Mouse (Mus musculus): Measurements from ENCODE around the gene Capsl. TPM values are rescaled to one million over a fixed set of nuclear protein-coding genes. Genes with fewer than 3 reads are reported as not detected.

The Capsl gene
- not detected in 2 replicates for polyA plus RNA-seq (2016; fragmentation: Nextera tagmentation; extraction: Ambion mirVana)

DNA sequence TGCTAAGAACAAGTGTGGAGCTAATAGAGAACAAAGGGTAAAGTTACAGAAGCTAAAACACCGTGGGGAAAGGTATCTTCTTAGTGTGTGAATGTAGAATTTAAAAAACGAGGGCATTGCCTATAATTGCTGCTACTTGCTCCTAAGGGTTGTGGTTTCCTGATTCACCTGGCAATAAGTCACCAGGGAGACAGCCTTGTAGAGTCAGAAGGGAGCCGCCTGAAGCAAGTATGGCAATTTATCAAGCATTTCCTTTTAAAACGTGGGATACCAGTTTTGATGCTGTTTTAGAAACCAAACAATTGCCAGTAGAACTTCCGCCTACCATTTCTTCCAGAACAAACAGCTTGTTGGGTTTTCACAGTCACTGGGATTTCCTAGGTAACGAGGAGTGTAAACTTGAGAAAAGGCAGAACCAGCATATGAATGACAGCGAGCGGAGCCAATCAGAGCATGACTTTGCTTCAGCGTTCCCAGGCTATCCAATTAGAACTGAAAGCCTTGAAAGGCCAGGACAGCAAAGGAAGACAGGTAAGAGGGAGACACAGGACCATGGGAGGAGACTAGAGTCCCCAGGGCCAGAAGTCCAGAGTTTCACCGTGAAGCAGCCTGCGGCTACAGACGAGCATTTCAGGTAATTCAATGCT lies at the start of gene Capsl:
TSS of gene Capsl (plus strand) at position 495 of the 647 bp plus-strand sequence.
- H3K36me3 ChIP-seq, result no peaks in the 10 kb centered on the region
- WGBS, result 50% methylated on average over 12 of the region's 12 CpGs
- ATAC-seq (ENCODE audit: insufficient number of reproducible peaks, low FRiP score), result no peak

GRCm38 (mm10) chr15:9409475-9409874 lies 26.4 kb upstream of the Capsl start:
- Histone ChIP-seq H3K4me3 (no peak overlapping the region), H3K9me3 (replicated peaks) (no peaks in the 10 kb centered on the region), H3K36me3 (no peaks in the 10 kb centered on the region), H3K9ac (no peak overlapping the region), H3K27me3 (replicated peaks) (no peaks in the 10 kb centered on the region), H3K27ac (ENCODE audit: poor library complexity, severe bottlenecking) (no peak overlapping the region), H3K4me2 (no peak overlapping the region), H3K4me1 (replicated peaks) (no peaks in the 10 kb centered on the region)
- ATAC-seq (ENCODE audit: insufficient number of reproducible peaks, low FRiP score), result no peak
- WGBS, result 78% methylated on average over 3 of the region's 3 CpGs

More for the DNA sequence above, at the start of gene Capsl:
- Histone ChIP-seq H3K9ac (no peak within 1 kb of the TSS), H3K4me1 (replicated peaks) (no peaks in the 10 kb centered on the region), H3K9me3 (replicated peaks) (no peaks in the 10 kb centered on the region), H3K4me2 (0 out of 2 replicates have a peak within 1 kb of the TSS, but pooled peaks have one; percentile 13), H3K4me3 (no peak within 1 kb of the TSS), H3K27me3 (replicated peaks) (no peaks in the 10 kb centered on the region), H3K27ac (ENCODE audit: poor library complexity, severe bottlenecking) (no peak within 1 kb of the TSS)

- H3K36me3 ChIP-seq, result no peaks in the 10 kb centered on the region
- H3K9me3 ChIP-seq (replicated peaks), result no peaks in the 10 kb centered on the region
- H3K27ac ChIP-seq (ENCODE audit: poor library complexity, severe bottlenecking), result no peak overlapping the region
- no peak overlapping the region for H3K4me3 ChIP-seq
- no peak for ATAC-seq (ENCODE audit: insufficient number of reproducible peaks, low FRiP score)
- no peaks in the 10 kb centered on the region for H3K4me1 ChIP-seq (replicated peaks)
- no peak overlapping the region for H3K4me2 ChIP-seq
- H3K9ac ChIP-seq, result no peak overlapping the region
- H3K27me3 ChIP-seq (replicated peaks), result no peaks in the 10 kb centered on the region
Measured at GRCm38 (mm10) chr15:9421163-9421562, 14.7 kb upstream of the Capsl start.

DNA sequence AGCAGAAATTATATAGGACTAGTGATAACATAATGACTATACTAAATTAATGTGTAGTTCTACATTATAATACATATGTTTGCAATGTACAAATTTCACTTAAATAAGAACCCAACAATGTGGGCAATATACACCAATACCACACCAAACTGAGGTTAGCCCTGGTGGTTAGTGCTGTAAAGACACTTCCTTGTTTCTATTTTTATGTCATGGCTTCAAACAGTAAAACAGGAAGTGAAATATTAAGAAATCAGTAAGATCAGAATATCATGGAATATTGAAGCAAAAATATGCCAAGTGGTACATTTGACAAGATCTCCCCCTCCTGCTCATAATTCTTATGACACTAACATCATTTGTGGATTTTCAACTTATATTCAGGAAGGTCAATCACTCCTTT lies 8.0 kb upstream of the Capsl start:
- no peak overlapping the region for H3K4me2 ChIP-seq
- no peak overlapping the region for H3K27ac ChIP-seq (ENCODE audit: poor library complexity, severe bottlenecking)
- H3K9ac ChIP-seq, result no peak overlapping the region
- H3K4me1 ChIP-seq (replicated peaks), result no peaks in the 10 kb centered on the region
- no peak overlapping the region for H3K4me3 ChIP-seq
- no peaks in the 10 kb centered on the region for H3K36me3 ChIP-seq
- no peaks in the 10 kb centered on the region for H3K27me3 ChIP-seq (replicated peaks)
- ATAC-seq (ENCODE audit: insufficient number of reproducible peaks, low FRiP score), result no peak
- no peaks in the 10 kb centered on the region for H3K9me3 ChIP-seq (replicated peaks)

DNA sequence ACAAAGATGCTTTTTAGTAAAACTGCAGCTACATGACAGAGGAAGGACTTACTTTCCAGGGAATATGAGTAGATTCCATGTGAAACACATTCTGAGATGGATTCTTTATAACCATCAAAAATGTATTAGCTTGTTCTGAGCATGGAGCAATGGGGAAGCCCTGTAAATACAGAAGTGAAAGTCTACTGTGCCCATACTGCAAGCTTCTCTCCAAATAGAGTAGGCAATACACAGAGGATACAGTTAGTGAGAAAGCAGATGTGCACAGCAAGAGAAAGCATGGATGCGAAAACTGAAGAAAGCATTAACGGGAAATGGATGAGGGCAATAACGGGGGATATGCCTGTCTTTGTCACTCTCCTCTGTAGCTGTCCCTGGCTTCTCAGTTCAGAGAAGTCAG lies 6.0 kb upstream of the Capsl start:
- no peaks in the 10 kb centered on the region for H3K9me3 ChIP-seq (replicated peaks)
- WGBS, result 76% methylated on average over 3 of the region's 3 CpGs
- no peaks in the 10 kb centered on the region for H3K27me3 ChIP-seq (replicated peaks)
- no peak overlapping the region for H3K4me3 ChIP-seq
- ATAC-seq (ENCODE audit: insufficient number of reproducible peaks, low FRiP score), result no peak
- no peak overlapping the region for H3K27ac ChIP-seq (ENCODE audit: poor library complexity, severe bottlenecking)
- no peaks in the 10 kb centered on the region for H3K4me1 ChIP-seq (replicated peaks)
- no peak overlapping the region for H3K4me2 ChIP-seq
- no peak overlapping the region for H3K9ac ChIP-seq
- H3K36me3 ChIP-seq, result no peaks in the 10 kb centered on the region

GRCm38 (mm10) chr15:9451999-9452398 lies 16.2 kb downstream of the Capsl start:
- H3K9ac ChIP-seq, result no peak overlapping the region
- H3K9me3 ChIP-seq (replicated peaks), result no peaks in the 10 kb centered on the region; the same call in 1 of the 2 replicates
- H3K36me3 ChIP-seq, result no peaks in the 10 kb centered on the region
- 68% methylated on average over 1 of the region's 1 CpGs for WGBS
- no peaks in the 10 kb centered on the region for H3K27me3 ChIP-seq (replicated peaks)
- H3K4me1 ChIP-seq (replicated peaks), result no peaks in the 10 kb centered on the region
- H3K4me2 ChIP-seq, result no peak overlapping the region
- H3K4me3 ChIP-seq, result no peak overlapping the region
- no peak for ATAC-seq (ENCODE audit: insufficient number of reproducible peaks, low FRiP score)
- H3K27ac ChIP-seq (ENCODE audit: poor library complexity, severe bottlenecking), result no peak overlapping the region

- Histone ChIP-seq H3K27me3 (replicated peaks) (no peaks in the 10 kb centered on the region), H3K27ac (ENCODE audit: poor library complexity, severe bottlenecking) (no peak overlapping the region), H3K9ac (no peak overlapping the region), H3K36me3 (no peaks in the 10 kb centered on the region), H3K4me1 (replicated peaks) (no peaks in the 10 kb centered on the region), H3K9me3 (replicated peaks) (no peaks in the 10 kb centered on the region; the same call in 1 of the 2 replicates), H3K4me3 (no peak overlapping the region), H3K4me2 (no peak overlapping the region)
- ATAC-seq (ENCODE audit: insufficient number of reproducible peaks, low FRiP score), result no peak
- WGBS, result 43% methylated on average over 1 of the region's 1 CpGs
Measured at GRCm38 (mm10) chr15:9452842-9453241, 17.0 kb downstream of the Capsl start.

GRCm38 (mm10) chr15:9454198-9454597 lies 18.4 kb downstream of the Capsl start:
- H3K27ac ChIP-seq (ENCODE audit: poor library complexity, severe bottlenecking), result no peak overlapping the region
- H3K4me1 ChIP-seq (replicated peaks), result no peaks in the 10 kb centered on the region
- H3K9me3 ChIP-seq (replicated peaks), result no peaks in the 10 kb centered on the region; the same call in 1 of the 2 replicates
- no peak overlapping the region for H3K9ac ChIP-seq
- no peak overlapping the region for H3K4me2 ChIP-seq
- no peak for ATAC-seq (ENCODE audit: insufficient number of reproducible peaks, low FRiP score)
- no peaks in the 10 kb centered on the region for H3K27me3 ChIP-seq (replicated peaks)
- no peaks in the 10 kb centered on the region for H3K36me3 ChIP-seq
- 64% methylated on average over 4 of the region's 4 CpGs for WGBS
- H3K4me3 ChIP-seq, result no peak overlapping the region

DNA sequence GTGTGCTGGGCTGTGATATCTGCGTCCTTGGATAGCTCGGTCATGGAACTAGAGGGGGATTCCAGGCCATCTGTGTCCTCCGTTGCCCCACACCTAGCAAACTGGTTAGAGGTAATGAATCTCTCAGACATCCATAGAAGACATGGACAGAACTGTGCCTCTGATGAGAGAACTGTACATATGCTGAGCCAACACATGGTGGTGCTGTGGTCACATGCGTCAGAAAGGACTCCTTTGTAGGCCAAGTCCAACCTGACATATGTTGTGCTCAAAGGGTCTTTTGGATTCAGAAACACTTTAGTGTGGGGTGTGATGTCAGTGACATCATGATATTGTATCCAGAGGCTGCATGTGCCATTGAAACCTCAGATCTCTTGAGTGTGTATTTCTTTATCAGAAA lies 19.4 kb downstream of the Capsl start:
- H3K36me3 ChIP-seq, result no peaks in the 10 kb centered on the region
- ATAC-seq (ENCODE audit: insufficient number of reproducible peaks, low FRiP score), result no peak
- no peak overlapping the region for H3K27ac ChIP-seq (ENCODE audit: poor library complexity, severe bottlenecking)
- WGBS, result 67% methylated on average over 4 of the region's 4 CpGs
- no peak overlapping the region for H3K4me2 ChIP-seq
- no peaks in the 10 kb centered on the region for H3K27me3 ChIP-seq (replicated peaks)
- no peak overlapping the region for H3K4me3 ChIP-seq
- H3K9ac ChIP-seq, result no peak overlapping the region
- H3K4me1 ChIP-seq (replicated peaks), result no peaks in the 10 kb centered on the region
- H3K9me3 ChIP-seq (replicated peaks), result no peaks in the 10 kb centered on the region; the same call in 1 of the 2 replicates

DNA sequence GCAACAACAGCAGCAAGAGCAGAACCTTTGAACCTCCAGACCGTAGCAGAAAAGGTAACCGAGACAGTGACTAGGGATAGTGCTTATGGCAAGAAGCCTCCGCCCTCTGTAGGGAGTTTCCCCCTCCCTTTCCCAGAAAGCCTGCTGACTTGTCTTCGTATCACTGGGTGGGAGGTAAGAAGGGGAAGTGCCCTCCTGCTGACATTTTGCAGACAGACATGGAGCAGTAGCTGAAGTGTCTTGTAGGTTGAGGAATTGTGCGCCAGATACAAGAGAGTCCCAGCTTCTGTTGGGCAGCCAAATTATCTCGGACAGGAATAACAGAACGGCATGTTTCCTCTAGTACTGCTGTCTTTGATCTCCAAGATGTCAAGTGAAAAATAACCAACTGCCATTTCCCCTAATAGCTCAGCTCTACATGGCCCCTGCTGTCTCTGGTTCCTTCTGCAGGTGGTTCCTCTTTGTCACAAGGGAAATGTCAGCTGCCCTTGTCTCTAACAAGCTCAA lies 27.7 kb downstream of the Capsl start:
- 21% methylated on average over 7 of the region's 7 CpGs for WGBS
- no peaks in the 10 kb centered on the region for H3K36me3 ChIP-seq
- peak overlapping the region; percentile 36 for H3K4me2 ChIP-seq
- no peak overlapping the region for H3K4me3 ChIP-seq
- peaks cover 9% of the 10 kb centered on the region for H3K4me1 ChIP-seq (replicated peaks)
- H3K27ac ChIP-seq (ENCODE audit: poor library complexity, severe bottlenecking), result no peak overlapping the region
- H3K9ac ChIP-seq, result no peak overlapping the region
- no peaks in the 10 kb centered on the region for H3K27me3 ChIP-seq (replicated peaks)
- H3K9me3 ChIP-seq (replicated peaks), result no peaks in the 10 kb centered on the region
- peak; percentile 11; the same call in 1 of the 2 replicates for ATAC-seq (ENCODE audit: insufficient number of reproducible peaks, low FRiP score)

- Histone ChIP-seq H3K36me3 (no peaks in the 10 kb centered on the region), H3K4me2 (peak overlapping the region; percentile 36; the same call in 1 of the 2 replicates), H3K27ac (ENCODE audit: poor library complexity, severe bottlenecking) (no peak overlapping the region), H3K9me3 (replicated peaks) (no peaks in the 10 kb centered on the region; the same call in 1 of the 2 replicates), H3K27me3 (replicated peaks) (no peaks in the 10 kb centered on the region), H3K9ac (no peak overlapping the region), H3K4me3 (no peak overlapping the region), H3K4me1 (replicated peaks) (peaks cover 9% of the 10 kb centered on the region)
- ATAC-seq (ENCODE audit: insufficient number of reproducible peaks, low FRiP score), result no peak
- WGBS, result 16% methylated on average over 1 of the region's 1 CpGs
Measured at GRCm38 (mm10) chr15:9464039-9464438, 28.2 kb downstream of the Capsl start.

Measured in heart, embryonic 12.5 days (tissue).